Mouse (Mus musculus) limb, embryonic 12.5 days (tissue): ENCODE data around the gene Cyth3. TPM values are rescaled to one million over a fixed set of nuclear protein-coding genes. Genes with fewer than 3 reads are reported as not detected.
A peak's percentile ranks its signal among the peaks of the same experiment; 100 is the strongest.

Experiments
- ATAC-seq: fragments of 200-750 bp; cut with Nextera tagmentation; 2 replicates; pipeline ENCODE4 v1.8.0; 2017; ENCODE audit warnings: low read depth, moderate TSS enrichment; ENCODE audit not compliant: insufficient number of reproducible peaks, insufficient read depth, low FRiP score, low TSS enrichment
- H3K27ac ChIP-seq: fragments of 300-500 bp; sonication (generic); 2 replicates; pipeline ENCODE4 v1.5.1; 2016; ENCODE audit warnings: mild to moderate bottlenecking, moderate library complexity
- H3K27me3 ChIP-seq: fragments of 300-500 bp; sonication (generic); 2 replicates; pipeline ENCODE4 v1.6.1; 2016; ENCODE audit warnings: mild to moderate bottlenecking, moderate library complexity
- H3K36me3 ChIP-seq: fragments of 300-500 bp; sonication (generic); 2 replicates; pipeline ENCODE4 v1.6.1; 2016; ENCODE audit warnings: mild to moderate bottlenecking, moderate library complexity
- H3K4me1 ChIP-seq: fragments of 300-500 bp; sonication (generic); replicated peaks from 2 replicates; pipeline ENCODE4 v1.6.1; 2016
- H3K4me2 ChIP-seq: fragments of 300-500 bp; sonication (generic); 2 replicates; pipeline ENCODE4 v1.6.1; 2016; ENCODE audit warnings: mild to moderate bottlenecking, moderate library complexity
- H3K4me3 ChIP-seq: fragments of 300-500 bp; sonication (generic); replicated peaks from 2 replicates; pipeline ENCODE4 v1.5.1; 2016; ENCODE audit warnings: mild to moderate bottlenecking
- H3K9ac ChIP-seq: fragments of 300-500 bp; sonication (generic); replicated peaks from 2 replicates; pipeline ENCODE4 v1.6.1; 2016; ENCODE audit warnings: mild to moderate bottlenecking, moderate library complexity
- H3K9me3 ChIP-seq: fragments of 300-500 bp; sonication (generic); 2 replicates; pipeline ENCODE4 v1.6.1; 2016; ENCODE audit warnings: mild to moderate bottlenecking, moderate library complexity
- WGBS: fragments of 180-500 bp; shearing (Covaris S2); methylation state at CpG from one replicate; pipeline ENCODE4 v1.1.7; 2016; 5-methylcytosine and 5-hydroxymethylcytosine counted together
- polyA plus RNA-seq: library from polyadenylated mRNA; unstranded; fragments of >200 nt; fragmentation: Nextera tagmentation; extraction: Ambion mirVana; gene quantifications from 2 replicates; pipeline ENCODE4 v1.2.1, GENCODE M21; 2016

Gene Cyth3
- polyA plus RNA-seq = 53.2 and 55.5 TPM in 2 replicates

DNA sequence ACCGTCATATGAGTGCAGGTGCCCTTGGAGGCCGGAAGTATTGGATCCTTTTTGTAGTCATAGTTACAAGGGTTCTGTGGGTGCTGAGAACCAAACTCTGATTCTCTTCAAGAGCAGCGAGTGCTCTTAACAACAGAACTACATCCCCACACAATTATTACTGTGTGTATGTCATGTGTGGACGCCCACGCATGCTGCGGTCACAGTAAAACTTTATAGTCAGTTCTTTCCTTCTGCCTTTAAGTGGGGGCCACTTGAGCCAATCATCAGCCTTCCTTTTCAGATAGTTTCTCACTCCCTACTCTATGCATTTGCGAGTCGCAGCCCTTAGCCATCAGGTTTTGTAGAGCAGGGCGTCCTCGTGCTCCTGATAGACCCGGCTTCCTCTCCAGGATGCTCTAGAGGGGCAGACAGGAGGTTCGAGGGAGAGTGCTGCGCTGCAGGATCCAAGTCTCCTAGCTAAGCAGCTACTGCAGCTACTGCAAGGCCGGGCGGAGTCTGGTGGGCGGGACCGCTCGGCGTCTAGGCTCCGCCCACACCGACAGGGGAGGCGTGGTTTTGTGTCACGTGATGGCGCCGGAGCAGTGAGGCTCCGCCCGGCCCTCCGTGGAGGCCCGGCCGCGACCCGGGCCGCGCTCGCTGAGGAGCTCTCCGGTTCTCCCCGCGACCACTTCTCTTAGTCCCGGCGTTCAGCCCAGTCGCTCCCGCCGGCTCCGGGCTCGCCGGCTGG, at the start of gene Cyth3:
Gene Cyth3 (plus strand): TSS at position 555 of the 730 bp plus-strand sequence.
- Histone ChIP-seq H3K4me1 (peaks cover 68% of the 10 kb centered on the region), H3K36me3 (no peaks in the 10 kb centered on the region), H3K9me3 (no peaks in the 10 kb centered on the region), H3K27me3 (no peaks in the 10 kb centered on the region), H3K27ac (peak within 1 kb of the TSS; percentile 84), H3K9ac (peak within 1 kb of the TSS; percentile 83), H3K4me2 (peak within 1 kb of the TSS; percentile 84), H3K4me3 (peak within 1 kb of the TSS; percentile 88)
- WGBS = 7% methylated on average over 46 of the region's 46 CpGs
- ATAC-seq = peak; percentile 81

DNA sequence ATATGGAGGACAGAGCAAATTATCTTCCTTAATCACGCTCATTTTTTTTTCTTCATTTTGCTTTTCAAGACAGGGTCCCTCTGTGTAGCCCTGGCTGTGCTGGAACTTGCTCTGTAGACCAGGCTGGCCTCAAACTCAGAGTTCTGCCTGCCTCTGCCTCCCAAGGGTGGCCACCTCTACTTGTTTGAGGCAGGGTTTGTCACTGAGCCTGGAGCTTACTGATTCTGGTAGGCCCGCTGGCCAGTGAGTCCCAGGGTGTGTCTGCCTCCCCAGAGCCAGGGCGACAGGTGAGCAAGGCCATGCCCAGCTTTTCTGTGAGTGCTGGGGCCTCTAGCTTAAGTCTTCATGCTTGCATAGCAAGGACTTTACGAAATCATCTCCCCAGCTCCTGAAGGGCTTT, 49.2 kb upstream of the Cyth3 start:
- Histone ChIP-seq H3K4me3 (no peak overlapping the region), H3K27me3 (no peaks in the 10 kb centered on the region), H3K9me3 (no peaks in the 10 kb centered on the region), H3K4me2 (no peak overlapping the region), H3K4me1 (no peaks in the 10 kb centered on the region), H3K27ac (no peak overlapping the region), H3K36me3 (no peaks in the 10 kb centered on the region), H3K9ac (no peak overlapping the region)
- 89% methylated on average over 4 of the region's 4 CpGs for WGBS
- ATAC-seq = no peak

DNA sequence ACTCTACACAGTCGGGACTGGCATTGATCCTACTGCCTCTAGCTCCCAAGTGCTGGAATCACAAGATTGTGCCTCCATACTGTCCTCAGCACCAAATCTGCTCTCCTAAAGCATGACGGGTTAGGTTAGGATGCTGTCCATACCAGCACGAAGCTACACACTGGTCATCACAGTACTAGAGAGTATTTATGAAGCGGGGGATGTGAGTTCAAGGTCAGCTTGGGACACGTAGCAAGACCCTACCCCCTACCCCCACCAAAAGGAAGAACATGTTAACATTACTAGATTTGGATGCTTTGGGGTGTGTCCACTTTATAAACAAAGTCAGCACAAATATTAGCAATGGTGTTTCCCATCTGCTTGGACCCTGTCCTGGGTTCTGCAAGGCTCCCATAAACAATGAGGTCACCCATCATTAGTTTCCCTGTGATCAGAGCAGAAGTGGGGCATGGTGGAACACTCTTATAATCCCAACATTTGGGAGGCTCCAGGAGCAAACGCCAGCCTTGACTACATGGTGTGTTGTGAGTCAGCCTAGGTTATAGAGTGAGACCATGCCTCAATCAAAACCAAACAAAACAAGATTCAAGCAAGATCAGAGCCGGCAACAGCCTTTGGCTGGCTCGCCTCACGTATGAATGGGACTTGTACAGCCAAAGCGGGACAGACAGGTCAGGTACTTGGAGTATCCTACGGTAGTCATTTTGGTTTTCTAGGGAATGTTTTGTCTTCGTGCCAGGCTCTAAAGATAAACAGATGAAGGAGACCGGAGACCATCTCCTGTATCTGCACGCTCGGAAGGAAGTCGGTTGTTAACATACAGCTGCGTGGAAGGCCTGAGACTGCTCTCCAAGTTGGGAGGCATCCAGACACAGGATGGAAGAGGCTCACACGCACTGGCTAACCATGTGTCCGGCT, 47.7 kb upstream of the Cyth3 start:
- no peak for ATAC-seq
- Histone ChIP-seq H3K36me3 (no peaks in the 10 kb centered on the region), H3K27me3 (no peaks in the 10 kb centered on the region), H3K4me2 (no peak overlapping the region), H3K4me3 (no peak overlapping the region), H3K27ac (no peak overlapping the region), H3K9me3 (no peaks in the 10 kb centered on the region), H3K9ac (no peak overlapping the region), H3K4me1 (no peaks in the 10 kb centered on the region)
- 85% methylated on average over 19 of the region's 19 CpGs for WGBS

DNA sequence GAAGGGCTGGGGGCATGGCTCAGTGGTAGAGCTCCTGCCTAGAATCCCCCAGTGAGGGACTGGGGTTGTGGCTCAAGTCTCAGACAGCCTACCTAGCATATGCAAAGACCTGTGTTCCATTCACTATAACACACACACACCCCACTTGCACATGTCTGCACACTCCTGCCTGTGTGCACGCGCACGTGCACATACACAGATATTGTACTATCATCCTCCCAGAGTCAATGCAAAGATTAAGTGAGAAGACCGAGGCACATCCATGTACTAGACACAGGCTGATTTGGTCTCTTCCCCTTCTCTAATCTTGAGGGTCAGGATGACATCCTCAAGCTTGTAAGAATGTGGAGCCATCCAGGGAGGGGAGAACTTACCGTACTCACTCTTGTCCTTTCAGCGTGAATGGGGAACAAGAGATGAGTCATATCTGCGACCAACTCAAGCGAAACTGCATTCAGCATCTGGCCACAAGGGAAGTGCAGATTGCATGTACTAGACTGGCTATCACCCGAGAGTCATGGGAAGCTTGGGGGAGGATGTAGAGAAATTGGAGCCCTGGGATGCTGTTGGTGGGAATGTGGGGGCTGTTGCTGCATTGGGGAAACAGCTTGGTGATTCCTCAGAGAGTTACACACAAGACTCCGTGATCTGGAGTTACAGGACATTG, 42.6 kb upstream of the Cyth3 start:
- no peak overlapping the region for H3K9ac ChIP-seq
- H3K27me3 ChIP-seq = no peaks in the 10 kb centered on the region
- H3K4me3 ChIP-seq = no peak overlapping the region
- no peak overlapping the region for H3K27ac ChIP-seq
- ATAC-seq = no peak
- H3K9me3 ChIP-seq = no peaks in the 10 kb centered on the region
- H3K4me2 ChIP-seq = no peak overlapping the region
- 88% methylated on average over 10 of the region's 10 CpGs for WGBS
- H3K36me3 ChIP-seq = no peaks in the 10 kb centered on the region
- H3K4me1 ChIP-seq = no peaks in the 10 kb centered on the region

DNA sequence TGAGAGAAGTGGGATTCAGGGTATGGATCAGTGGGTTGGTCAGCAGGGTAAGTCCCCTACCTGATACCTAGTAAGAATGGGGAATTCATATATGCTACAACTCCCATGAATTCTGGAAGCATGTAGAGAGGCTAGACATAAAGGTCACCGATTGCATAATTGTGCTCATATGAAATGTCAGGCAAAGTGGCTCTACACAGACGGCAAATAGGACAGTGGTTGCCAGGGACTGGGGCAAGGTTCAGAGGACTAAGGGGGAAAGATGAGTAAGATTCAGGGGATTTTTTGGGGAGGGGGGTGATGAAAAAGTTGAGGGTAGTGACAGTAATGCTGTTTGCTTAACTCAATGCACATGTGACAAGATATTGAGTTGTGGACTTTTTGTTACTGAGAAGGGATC, 41.3 kb upstream of the Cyth3 start:
- H3K4me3 ChIP-seq = no peak overlapping the region
- no peak overlapping the region for H3K4me2 ChIP-seq
- H3K9ac ChIP-seq = no peak overlapping the region
- no peaks in the 10 kb centered on the region for H3K9me3 ChIP-seq
- H3K36me3 ChIP-seq = no peaks in the 10 kb centered on the region
- ATAC-seq = no peak
- 90% methylated on average over 2 of the region's 2 CpGs for WGBS
- H3K27me3 ChIP-seq = no peaks in the 10 kb centered on the region
- H3K27ac ChIP-seq = no peak overlapping the region
- no peaks in the 10 kb centered on the region for H3K4me1 ChIP-seq

DNA sequence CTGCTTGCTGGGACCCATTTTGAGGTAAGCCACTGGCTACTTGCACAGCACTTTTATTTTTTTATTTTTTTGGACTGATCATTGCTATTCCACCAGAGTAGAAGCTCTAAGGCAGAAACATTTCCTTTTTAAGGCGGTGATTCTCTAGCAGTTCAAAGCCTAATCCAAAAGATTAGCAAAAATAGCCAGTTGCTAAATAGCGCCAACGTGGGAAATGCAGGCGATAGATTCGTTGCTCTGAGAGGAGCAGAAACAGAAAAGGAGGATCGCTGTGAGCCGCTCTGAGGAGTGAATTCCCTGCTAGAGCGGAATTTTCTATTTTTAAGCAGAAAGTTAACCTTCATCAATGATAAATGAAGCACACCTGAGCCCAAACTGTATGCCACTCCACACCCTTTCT, 40.4 kb upstream of the Cyth3 start:
- Histone ChIP-seq H3K27ac (no peak overlapping the region), H3K36me3 (no peaks in the 10 kb centered on the region), H3K9ac (no peak overlapping the region), H3K27me3 (no peaks in the 10 kb centered on the region), H3K4me2 (no peak overlapping the region), H3K4me3 (no peak overlapping the region), H3K9me3 (no peaks in the 10 kb centered on the region), H3K4me1 (no peaks in the 10 kb centered on the region)
- no peak for ATAC-seq
- WGBS = 89% methylated on average over 8 of the region's 8 CpGs

DNA sequence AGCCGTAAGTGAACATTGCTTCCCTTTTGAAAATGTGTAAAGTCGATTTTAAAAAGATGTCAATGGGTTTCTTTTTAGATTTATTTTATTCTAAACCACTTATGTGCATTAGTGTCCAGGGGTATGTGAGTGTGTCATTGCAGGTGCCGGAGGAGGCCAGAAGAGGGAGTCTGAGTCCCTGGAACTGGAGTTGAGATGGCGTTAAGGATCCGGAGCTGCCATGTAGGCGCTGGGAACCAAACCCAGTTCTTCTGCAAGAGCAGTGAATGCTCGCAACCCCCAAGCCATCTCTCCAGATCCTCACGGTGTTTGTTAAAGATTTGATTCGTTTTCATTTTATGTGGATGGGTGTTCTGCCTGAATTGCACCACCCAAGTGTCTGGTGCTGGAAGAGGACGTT, 39.2 kb upstream of the Cyth3 start:
- Histone ChIP-seq H3K4me3 (no peak overlapping the region), H3K36me3 (no peaks in the 10 kb centered on the region), H3K9ac (no peak overlapping the region), H3K27me3 (no peaks in the 10 kb centered on the region), H3K4me1 (no peaks in the 10 kb centered on the region), H3K27ac (no peak overlapping the region), H3K4me2 (no peak overlapping the region), H3K9me3 (no peaks in the 10 kb centered on the region)
- WGBS = 92% methylated on average over 10 of the region's 10 CpGs
- no peak for ATAC-seq

DNA sequence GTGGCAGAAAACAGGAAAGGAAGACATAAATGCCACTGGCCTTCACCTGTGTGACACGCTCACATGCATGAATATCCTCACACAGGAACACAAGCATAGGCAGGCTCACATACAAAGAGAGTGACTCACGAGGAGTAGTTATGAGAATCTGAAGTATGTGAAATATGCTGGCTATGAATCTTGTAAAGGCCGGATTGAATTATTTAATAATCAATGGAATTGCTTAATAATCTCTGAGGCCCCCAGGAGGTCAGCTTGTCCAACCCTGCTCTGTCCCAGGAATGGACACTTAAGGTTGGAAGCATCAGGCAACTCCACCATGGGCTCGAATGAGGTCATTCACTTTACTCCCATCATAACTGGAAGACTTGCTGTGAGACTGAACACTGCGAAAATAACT, 37.3 kb upstream of the Cyth3 start:
- Histone ChIP-seq H3K27me3 (no peaks in the 10 kb centered on the region), H3K9me3 (no peaks in the 10 kb centered on the region), H3K4me2 (no peak overlapping the region), H3K27ac (no peak overlapping the region), H3K4me3 (no peak overlapping the region), H3K36me3 (no peaks in the 10 kb centered on the region), H3K4me1 (peaks cover 6% of the 10 kb centered on the region; the same call in 1 of the 2 replicates), H3K9ac (no peak overlapping the region)
- ATAC-seq = no peak
- WGBS = 80% methylated on average over 5 of the region's 5 CpGs

DNA sequence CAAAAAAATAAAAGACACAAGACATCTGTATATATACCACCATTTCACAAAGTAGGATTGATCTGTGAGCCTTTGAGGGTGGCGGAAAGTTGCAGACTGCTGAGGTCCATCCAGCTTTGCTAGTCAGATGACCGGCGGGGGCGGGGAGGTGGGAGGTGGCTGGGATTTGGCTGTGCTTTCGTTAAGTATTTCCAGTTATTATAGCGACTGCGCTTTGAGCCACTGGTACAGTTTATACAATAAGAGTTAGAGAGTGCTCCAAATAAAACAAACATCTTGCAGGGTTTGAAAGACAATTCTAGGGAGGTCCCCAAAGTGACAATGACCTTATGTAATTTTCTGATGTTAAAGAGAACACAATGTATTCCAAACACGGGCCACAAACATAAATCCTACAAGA, 35.9 kb upstream of the Cyth3 start:
- H3K36me3 ChIP-seq = no peaks in the 10 kb centered on the region
- no peak for ATAC-seq
- no peaks in the 10 kb centered on the region for H3K9me3 ChIP-seq
- H3K9ac ChIP-seq = no peak overlapping the region
- no peak overlapping the region for H3K4me2 ChIP-seq
- no peak overlapping the region for H3K27ac ChIP-seq
- H3K27me3 ChIP-seq = no peaks in the 10 kb centered on the region
- H3K4me1 ChIP-seq = peaks cover 6% of the 10 kb centered on the region; the same call in 1 of the 2 replicates
- H3K4me3 ChIP-seq = no peak overlapping the region
- WGBS = 91% methylated on average over 8 of the region's 8 CpGs

DNA sequence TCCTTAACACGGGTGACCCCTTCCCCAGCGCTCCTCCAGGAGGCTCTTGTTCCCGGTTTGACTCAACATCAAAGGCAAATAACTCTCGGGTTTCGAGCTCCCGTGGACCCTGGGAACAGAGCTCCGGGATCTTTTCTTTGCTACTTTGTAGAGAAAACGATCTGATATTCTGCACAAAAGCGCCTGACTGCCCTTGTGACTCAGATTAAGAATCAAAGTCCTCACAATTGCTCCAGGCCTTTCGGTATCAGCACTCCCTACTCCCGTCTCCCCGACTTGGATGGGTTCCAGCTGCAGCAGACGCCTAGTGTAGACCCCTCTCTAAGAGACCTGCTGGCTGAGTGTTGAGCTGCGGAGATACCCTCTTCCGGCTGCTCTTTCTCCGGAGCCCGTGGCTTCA, 33.1 kb upstream of the Cyth3 start:
- Histone ChIP-seq H3K27ac (no peak overlapping the region), H3K4me3 (no peak overlapping the region)
- ATAC-seq = no peak

DNA sequence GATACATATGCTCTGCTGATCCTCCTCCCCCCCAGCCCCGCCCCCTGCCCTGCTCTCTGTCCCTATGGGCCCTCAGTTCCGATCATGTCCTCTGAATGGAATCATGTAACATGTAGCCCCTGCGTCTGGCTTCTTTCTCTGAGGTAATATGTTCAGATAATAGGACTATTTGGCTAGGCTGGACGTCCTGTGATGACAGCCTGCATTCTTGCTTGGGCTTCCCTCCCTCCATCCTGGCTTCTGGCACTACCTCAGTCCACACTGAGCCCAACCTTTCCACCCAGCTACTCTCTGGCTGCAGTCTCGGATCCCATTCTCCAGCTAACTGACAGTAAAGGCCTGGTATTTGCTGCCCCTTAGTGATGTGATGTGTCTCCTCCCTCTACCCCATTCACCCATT, 29.3 kb upstream of the Cyth3 start:
- Histone ChIP-seq H3K9ac (no peak overlapping the region), H3K9me3 (peaks cover 4% of the 10 kb centered on the region; the same call in 1 of the 2 replicates), H3K27me3 (no peaks in the 10 kb centered on the region), H3K4me1 (peaks cover 10% of the 10 kb centered on the region), H3K36me3 (no peaks in the 10 kb centered on the region), H3K27ac (no peak overlapping the region), H3K4me2 (no peak overlapping the region), H3K4me3 (no peak overlapping the region)
- ATAC-seq = no peak
- WGBS = 58% methylated on average over 5 of the region's 5 CpGs

More for the DNA sequence above, 33.1 kb upstream of the Cyth3 start:
- WGBS = 36% methylated on average over 17 of the region's 17 CpGs
- Histone ChIP-seq H3K9me3 (no peaks in the 10 kb centered on the region), H3K27me3 (no peaks in the 10 kb centered on the region), H3K9ac (no peak overlapping the region), H3K36me3 (no peaks in the 10 kb centered on the region), H3K4me1 (peaks cover 6% of the 10 kb centered on the region; the same call in 1 of the 2 replicates), H3K4me2 (0 out of 2 replicates have a peak overlapping the region, but pooled peaks have one; percentile 8)
